Mouse (Mus musculus): Measurements from ENCODE around the gene Gm15319.

Gm15319 gene

DNA sequence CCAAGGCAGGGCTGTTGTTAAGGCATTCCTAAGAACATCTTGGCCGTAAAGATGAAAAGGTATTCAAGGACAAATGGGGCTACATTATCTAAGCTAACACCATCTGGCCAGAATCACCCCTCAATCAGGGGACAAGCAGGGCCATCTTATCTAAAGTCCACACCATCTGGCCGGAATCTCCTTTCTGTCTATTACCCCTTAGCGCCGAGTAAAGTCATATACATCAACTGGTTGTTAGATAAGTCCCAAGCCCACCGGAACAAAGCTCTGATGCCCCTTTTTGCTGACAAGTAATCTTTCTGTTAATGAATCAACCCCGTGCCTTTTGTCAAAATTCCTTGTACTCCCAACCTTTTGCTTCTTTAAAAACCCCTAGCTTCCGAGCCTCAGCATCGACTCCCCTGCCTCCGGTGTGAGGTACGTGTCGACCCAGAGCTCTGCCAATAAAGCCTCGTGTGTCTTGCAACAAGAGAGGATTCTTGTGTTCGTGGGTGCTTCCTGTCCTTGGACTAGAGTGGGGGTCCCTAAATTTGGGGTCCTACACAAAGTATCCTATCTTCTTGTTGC, 65.0 kb downstream of the Gm15319 start:
- WGBS, result 86% methylated on average over 12 of the region's 13 CpGs

DNA sequence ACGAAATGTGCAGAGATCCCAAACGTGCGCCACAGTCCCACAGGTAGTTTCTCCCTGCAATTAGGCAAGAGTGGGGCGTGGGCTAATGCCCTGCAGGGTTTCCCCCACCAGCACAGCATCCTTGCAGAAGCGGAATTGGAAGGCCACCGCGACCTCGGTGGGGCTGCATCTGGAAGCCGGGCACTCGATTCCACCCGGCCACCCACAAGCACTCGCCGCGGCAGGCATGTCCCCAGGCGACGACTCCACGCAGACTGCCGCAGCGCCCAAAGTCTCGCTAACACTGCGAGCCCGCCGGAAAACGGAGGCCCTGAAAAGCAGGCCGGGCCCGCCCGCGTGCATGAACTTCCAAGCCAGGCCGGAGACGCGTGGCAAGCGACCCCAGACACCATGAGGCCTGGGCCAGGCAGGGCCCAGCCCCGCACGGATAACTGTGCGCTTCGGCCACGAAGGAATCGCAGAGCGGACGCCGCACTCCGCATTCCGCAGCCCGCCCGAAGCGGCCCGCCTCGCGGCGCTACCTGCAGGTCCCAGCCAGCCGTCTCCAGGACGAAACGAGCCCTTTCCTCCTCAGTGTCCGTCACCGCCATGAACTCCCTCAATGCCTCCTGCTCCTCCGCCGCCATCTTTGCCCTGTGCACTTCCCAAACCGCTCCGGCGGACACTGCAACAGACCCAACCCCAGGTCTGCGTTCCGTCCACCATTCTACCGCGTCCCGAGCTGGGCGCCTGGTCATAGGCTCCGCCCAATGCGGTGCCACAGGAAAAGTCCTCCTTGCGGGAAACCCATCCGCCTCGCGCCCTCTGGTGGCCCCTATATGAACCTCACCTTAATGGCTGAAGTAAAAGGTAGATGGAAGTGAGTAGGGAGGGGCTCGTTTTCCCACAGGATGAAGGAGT, 66.0 kb downstream of the Gm15319 start:
- WGBS, result 10% methylated on average over 72 of the region's 73 CpGs

- 71% methylated on average over 3 of the region's 4 CpGs for WGBS
Measured at GRCm38 (mm10) chr8:20295881-20296280, 67.1 kb downstream of the Gm15319 start.

DNA sequence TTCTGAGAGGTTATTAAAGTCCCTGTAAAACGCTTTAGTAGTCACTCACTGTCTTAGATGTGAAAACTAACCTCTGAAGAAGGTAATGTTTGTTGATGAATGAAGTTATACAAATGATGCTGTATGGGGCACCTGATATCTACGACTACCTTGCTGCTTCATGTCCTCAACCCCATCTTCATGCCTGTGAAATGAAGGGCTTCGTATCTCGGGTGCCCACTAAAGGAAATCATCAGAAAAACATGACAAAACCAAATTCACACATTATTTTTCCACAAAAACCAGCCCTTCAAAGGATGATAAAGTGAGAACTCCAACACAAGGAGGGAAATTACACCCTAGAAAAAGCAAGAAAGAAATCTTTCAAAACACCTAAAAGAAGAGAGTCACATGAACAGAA, 68.2 kb downstream of the Gm15319 start:
- 83% methylated on average over 4 of the region's 4 CpGs for WGBS

- WGBS, result 81% methylated on average over 5 of the region's 8 CpGs
Measured at GRCm38 (mm10) chr8:20290015-20290414, 73.0 kb downstream of the Gm15319 start.

DNA sequence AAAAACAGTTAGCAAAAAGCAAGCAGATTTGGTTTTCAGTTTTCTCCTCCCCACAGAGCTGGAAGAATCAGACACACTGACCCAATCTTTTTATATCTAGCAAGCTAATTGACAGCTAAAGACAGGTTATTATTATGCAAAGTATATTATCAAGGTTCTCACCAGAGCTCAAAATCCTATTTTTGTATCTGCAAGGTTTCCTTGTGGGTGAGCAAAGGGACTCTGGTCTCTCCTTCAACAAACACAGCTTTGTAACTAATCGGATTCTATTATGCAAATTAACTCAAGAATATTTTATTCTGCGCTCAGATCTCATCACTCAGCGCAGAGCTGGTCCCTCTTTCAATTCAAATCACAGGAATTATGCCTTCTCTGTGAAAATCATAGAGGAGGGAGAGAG, 74.1 kb downstream of the Gm15319 start:
- 66% methylated on average over 2 of the region's 3 CpGs for WGBS

DNA sequence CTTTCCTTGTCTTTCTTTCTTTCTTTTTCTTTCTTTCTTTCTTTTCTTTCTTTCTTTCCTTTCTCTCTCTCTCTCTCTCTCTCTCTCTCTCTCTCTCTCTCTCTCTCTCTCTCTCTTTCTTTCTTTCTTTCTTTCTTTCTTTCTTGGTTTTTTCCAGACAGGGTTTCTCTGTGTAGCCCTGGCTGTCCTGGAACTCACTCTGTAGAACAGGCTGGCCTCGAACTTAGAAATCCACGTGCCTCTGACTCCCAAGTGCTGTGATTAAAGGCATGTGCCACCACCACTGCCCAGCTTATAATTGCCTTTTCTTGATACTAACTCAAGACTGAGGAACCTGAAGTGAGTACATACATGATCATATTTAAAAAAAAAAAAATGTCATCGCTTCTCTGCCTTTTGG, 75.3 kb downstream of the Gm15319 start:
- 89% methylated on average over 3 of the region's 3 CpGs for WGBS
